In genomic region chr11:95310007-95310647, GRCm38 (mm10) we compare ENCODE assay signal across 8 mouse cellular contexts. TPM values are rescaled to one million over a fixed set of nuclear protein-coding genes. Genes with fewer than 3 reads are reported as not detected.
A peak's percentile ranks its signal among the peaks of the same experiment; 100 is the strongest.
DNase-seq lines count a peak whose midpoint lies in the region; ATAC-seq and TF ChIP-seq lines count a peak whose summit lies in the region.

Gene Kat7 (minus strand): TSS chr11:95310246.

- intact Hi-C loops in heart, postnatal 36 days (cut with DNase I): loop anchor here (2.0 kb wide), 1 partner anchor 75 kb away; the partner anchor contains the start of gene Slc35b1

- H3K4me3 ChIP-seq in G1E (ENCODE audit: low read depth, low read length): peak within 1 kb of the TSS; percentile 95
- peak within 1 kb of the TSS; percentile 97 for H3K4me3 ChIP-seq in forebrain, embryonic 16.5 days (replicated peaks; ENCODE audit: low read length)
- peak within 1 kb of the TSS; percentile 100 for H3K4me3 ChIP-seq in layer of hippocampus, adult 2 months
- peak within 1 kb of the TSS; percentile 83 for H3K4me3 ChIP-seq in lung, embryonic 14.5 days (ENCODE audit: low read depth, low read length)
- peak within 1 kb of the TSS; percentile 79 for H3K4me3 ChIP-seq in olfactory bulb, adult 2 months (ENCODE audit: insufficient read depth, low read depth, low read length)

- no peaks in the 10 kb centered on the region for H3K27me3 ChIP-seq in G1E (ENCODE audit: insufficient read depth, low read length)
- no peaks in the 10 kb centered on the region for H3K27me3 ChIP-seq in forebrain, embryonic 16.5 days (replicated peaks; ENCODE audit: control insufficient read depth, insufficient read depth, low read length)
- no peaks in the 10 kb centered on the region for H3K27me3 ChIP-seq in lung, embryonic 14.5 days (ENCODE audit: insufficient read depth, low read length)

- H3K9ac ChIP-seq in forebrain, embryonic 16.5 days (replicated peaks; ENCODE audit: low read depth, low read length): peak within 1 kb of the TSS; percentile 94
- peak within 1 kb of the TSS; percentile 96 for H3K9ac ChIP-seq in lung, embryonic 14.5 days

- H3K9me3 ChIP-seq in G1E (replicated peaks): no peaks in the 10 kb centered on the region
- H3K9me3 ChIP-seq in forebrain, embryonic 16.5 days (ENCODE audit: control insufficient read depth, low read length): no peaks in the 10 kb centered on the region
- no peaks in the 10 kb centered on the region for H3K9me3 ChIP-seq in lung, embryonic 14.5 days (ENCODE audit: low read depth, low read length)

- H3K4me1 ChIP-seq in G1E (ENCODE audit: insufficient read depth, low read depth, low read length): peaks cover 30% of the 10 kb centered on the region
- peaks cover 20% of the 10 kb centered on the region for H3K4me1 ChIP-seq in forebrain, embryonic 16.5 days (replicated peaks; ENCODE audit: control insufficient read depth, insufficient read depth, low read length)
- peaks cover 5% of the 10 kb centered on the region; the same call in 1 of the 2 replicates for H3K4me1 ChIP-seq in lung, embryonic 14.5 days (ENCODE audit: insufficient read depth)
- 0 out of 2 replicates have a peak, but pooled peaks cover 4% of the 10 kb centered on the region for H3K4me1 ChIP-seq in olfactory bulb, adult 2 months (ENCODE audit: control insufficient read depth, insufficient read depth, low read length)

- no peak for TF ChIP-seq CTCF in G1E (IDR thresholded peaks at IDR 0.05; ENCODE audit: low read depth, low read length)
- TF ChIP-seq CTCF in layer of hippocampus, adult 2 months (conservative IDR thresholded peaks at IDR 0.05): no peak; the same call in 1 of the 2 replicates
- TF ChIP-seq CTCF in lung, embryonic 14.5 days (IDR thresholded peaks at IDR 0.05; ENCODE audit: low read depth): no peak
- TF ChIP-seq CTCF in olfactory bulb, adult 2 months (IDR thresholded peaks at IDR 0.05; ENCODE audit: insufficient read depth, low read depth, low read length): no peak

- TF ChIP-seq POLR2A in olfactory bulb, adult 2 months (IDR thresholded peaks at IDR 0.05; ENCODE audit: insufficient read depth, low read depth, low read length): peak; percentile 46; the same call in 1 of the 2 replicates

- H3K4me2 ChIP-seq in forebrain, embryonic 16.5 days (ENCODE audit: low read length): peak within 1 kb of the TSS; percentile 93
- H3K4me2 ChIP-seq in lung, embryonic 14.5 days: peak within 1 kb of the TSS; percentile 87

- H3K27ac ChIP-seq in forebrain, embryonic 16.5 days (ENCODE audit: low read length): peak within 1 kb of the TSS; percentile 96
- peak within 1 kb of the TSS; percentile 99 for H3K27ac ChIP-seq in layer of hippocampus, adult 2 months
- H3K27ac ChIP-seq in lung, embryonic 14.5 days (ENCODE audit: low read depth): peak within 1 kb of the TSS; percentile 98
- H3K27ac ChIP-seq in olfactory bulb, adult 2 months (ENCODE audit: insufficient read depth, low read depth, low read length): peak within 1 kb of the TSS; percentile 94

- peak; percentile 88 for DNase-seq in G1E (ENCODE audit: low spot score)
- DNase-seq in cerebellum, adult 18-20 months: peak; percentile 96 to 99
- DNase-seq in heart, postnatal 36 days: peak; percentile 94 to 95
- peak; percentile 96 to 99 for DNase-seq in layer of hippocampus, adult 2 months (ENCODE audit: low spot score in 2 of 2)
- DNase-seq in lung, embryonic 14.5 days: peak; percentile 99
- peak; percentile 99 for DNase-seq in thymus, postnatal 0 days (ENCODE audit: low spot score)

- H3K36me3 ChIP-seq in G1E (replicated peaks): peaks cover 26% of the 10 kb centered on the region
- peaks cover 4% of the 10 kb centered on the region; the same call in 1 of the 2 replicates for H3K36me3 ChIP-seq in forebrain, embryonic 16.5 days (ENCODE audit: control insufficient read depth, insufficient read depth)
- peaks cover 10% of the 10 kb centered on the region for H3K36me3 ChIP-seq in lung, embryonic 14.5 days (ENCODE audit: insufficient read depth)

- ATAC-seq in G1E (ENCODE audit: extremely low read depth, insufficient number of reproducible peaks, low FRiP score, poor library complexity, severe bottlenecking): peak; percentile 80
- ATAC-seq in forebrain, embryonic 16.5 days: peak; percentile 92
- ATAC-seq in lung, embryonic 14.5 days (ENCODE audit: insufficient read depth): peak; percentile 92

- WGBS in forebrain, embryonic 16.5 days: under 1% methylated on average over 42 of the region's 42 CpGs
- under 1% methylated on average over 42 of the region's 42 CpGs for WGBS in lung, embryonic 14.5 days
- under 1% methylated on average over 42 of the region's 42 CpGs for WGBS in olfactory bulb, adult 2 months

RNA-seq across cellular contexts. Expression of gene Kat7, which starts in this region (rescaled TPM):
- total RNA-seq in G1E (2014; fragmentation: Nextera tagmentation): 144 and 154 TPM in 2 replicates
- total RNA-seq in G1E (2017): 63.5 and 66.5 TPM in 2 replicates
- polyA plus RNA-seq in G1E (2012): 33.6 and 36.2 TPM in 2 replicates
- 73.6 and 87.9 TPM in 2 replicates for polyA plus RNA-seq in forebrain, embryonic 16.5 days (2015; fragmentation: Nextera tagmentation; extraction: Ambion mirVana)
- 10 to 100 TPM; 27.5 to 32.3 TPM for total RNA-seq in heart, postnatal 36 days (2021)
- 10 to 100 TPM; 83.3 to 85.7 TPM for total RNA-seq in layer of hippocampus, adult 2 months (2021)
- 77.0 and 83.7 TPM in 2 replicates for polyA plus RNA-seq in lung, embryonic 14.5 days (2014; fragmentation: Nextera tagmentation; extraction: Ambion mirVana)
- polyA plus RNA-seq in olfactory bulb, adult 2 months (2012; ENCODE audit: insufficient read depth, insufficient read length, low replicate concordance, missing spikeins): not detected in 2 replicates
- 56.8 and 57.9 TPM in 2 replicates for polyA plus RNA-seq in thymus, postnatal 0 days (2015; fragmentation: Nextera tagmentation; extraction: Ambion mirVana)

Comparison
In these comparisons a context has a peak if more than half of its experiments do, and no peak if none do; other contexts are left out.
1. Peak in every context shown above with its lines: DNase-seq, ATAC-seq, H3K4me3 ChIP-seq and H3K27ac ChIP-seq.